Mouse (Mus musculus) spleen, adult 12 weeks (tissue): ENCODE data around the gene Map3k10.

Experiments used
- DNase-seq: peaks from one replicate; pipeline ENCODE4 v3.0.0; 2022; ENCODE audit warnings: low spot score

Gene Map3k10

GRCm38 (mm10) chr7:27609285-27609684 is 65.1 kb downstream of the Map3k10 start:
- DNase-seq = no peak

- DNase-seq = no peak
These were observed 66.3 kb downstream of the Map3k10 start for GRCm38 (mm10) chr7:27608130-27608529.

- DNase-seq = no peak
These were observed 66.8 kb downstream of the Map3k10 start for GRCm38 (mm10) chr7:27607580-27607979.

- DNase-seq = no peak
These were observed 67.7 kb downstream of the Map3k10 start for GRCm38 (mm10) chr7:27606481-27607254.
